Mouse (Mus musculus) bone marrow, adult 2 months (tissue): ENCODE measurements around the gene Teddm1a. TPM values are rescaled to one million over a fixed set of nuclear protein-coding genes. Genes with fewer than 3 reads are reported as not detected.
A peak's percentile ranks its signal among the peaks of the same experiment; 100 is the strongest.

Experiments
- H3K27ac ChIP-seq: fragments of 200-500 bp; 2 replicates; pipeline ENCODE4 v1.5.1; 2012; ENCODE audit warnings: low read depth, mild to moderate bottlenecking, control low read depth, inconsistent platforms, low read length; ENCODE audit not compliant: control insufficient read depth, poor library complexity, insufficient read depth
- H3K4me1 ChIP-seq: fragments of 200-500 bp; 2 replicates; pipeline ENCODE4 v1.6.1; 2011; ENCODE audit warnings: low read length; ENCODE audit not compliant: control insufficient read depth, insufficient read depth
- H3K4me3 ChIP-seq: fragments of 200-500 bp; replicated peaks from 2 replicates; pipeline ENCODE3; 2011; ENCODE audit warnings: mild to moderate bottlenecking, low read depth, low read length, control low read depth; ENCODE audit not compliant: control insufficient read depth
- CTCF ChIP-seq: fragments of 200-500 bp; IDR thresholded peaks from 2 replicates; pipeline ENCODE4 v1.5.1; 2011; ENCODE audit warnings: low read length, control low read depth; ENCODE audit not compliant: control insufficient read depth, insufficient read depth
- POLR2A ChIP-seq: fragments of 200-500 bp; IDR thresholded peaks from 2 replicates; pipeline ENCODE4 v1.6.1; 2011; ENCODE audit warnings: low read depth, mild to moderate bottlenecking, control low read depth, low read length, borderline replicate concordance; ENCODE audit not compliant: control insufficient read depth
- WGBS: fragments of 180-500 bp; shearing (Covaris S2); methylation state at CpG from one replicate; pipeline ENCODE4 v1.1.7; 2018; 5-methylcytosine and 5-hydroxymethylcytosine counted together
- polyA plus RNA-seq: library from polyadenylated mRNA; stranded (reverse); fragments of >200 nt; gene quantifications from 2 replicates; pipeline ENCODE4 v1.2.4, GENCODE M21; 2011; ENCODE audit warnings: low replicate concordance; ENCODE audit not compliant: missing spikeins, insufficient read depth, insufficient read length

The Teddm1a gene
- polyA plus RNA-seq, 1 experiment: not detected

GRCm38 (mm10) chr1:153886024-153886633 is 5.4 kb upstream of the Teddm1a start:
- 81% methylated on average over 17 of the region's 17 CpGs for WGBS
- H3K4me1 ChIP-seq: no peaks in the 10 kb centered on the region
- no peak overlapping the region for H3K27ac ChIP-seq
- no peak overlapping the region for H3K4me3 ChIP-seq
- TF ChIP-seq CTCF (no peak), POLR2A (no peak)

- H3K27ac ChIP-seq: no peak overlapping the region
- TF ChIP-seq POLR2A (no peak), CTCF (no peak)
- no peak overlapping the region for H3K4me3 ChIP-seq
- no peaks in the 10 kb centered on the region for H3K4me1 ChIP-seq
- 93% methylated on average over 10 of the region's 10 CpGs for WGBS
Observed at GRCm38 (mm10) chr1:153890121-153890520, 1.4 kb upstream of the Teddm1a start.

GRCm38 (mm10) chr1:153893746-153894145 is 2.2 kb downstream of the Teddm1a start:
- Histone ChIP-seq H3K4me3 (no peak overlapping the region), H3K4me1 (no peaks in the 10 kb centered on the region), H3K27ac (no peak overlapping the region)
- TF ChIP-seq POLR2A: no peak
- TF ChIP-seq CTCF: no peak
- WGBS: 36% methylated on average over 2 of the region's 2 CpGs

GRCm38 (mm10) chr1:153894201-153894893 is 2.8 kb downstream of the Teddm1a start:
- Histone ChIP-seq H3K4me3 (no peak overlapping the region), H3K4me1 (no peaks in the 10 kb centered on the region), H3K27ac (no peak overlapping the region)
- no peak for TF ChIP-seq POLR2A
- no peak for TF ChIP-seq CTCF
- 31% methylated on average over 8 of the region's 8 CpGs for whole genome bisulfite sequencing

DNA sequence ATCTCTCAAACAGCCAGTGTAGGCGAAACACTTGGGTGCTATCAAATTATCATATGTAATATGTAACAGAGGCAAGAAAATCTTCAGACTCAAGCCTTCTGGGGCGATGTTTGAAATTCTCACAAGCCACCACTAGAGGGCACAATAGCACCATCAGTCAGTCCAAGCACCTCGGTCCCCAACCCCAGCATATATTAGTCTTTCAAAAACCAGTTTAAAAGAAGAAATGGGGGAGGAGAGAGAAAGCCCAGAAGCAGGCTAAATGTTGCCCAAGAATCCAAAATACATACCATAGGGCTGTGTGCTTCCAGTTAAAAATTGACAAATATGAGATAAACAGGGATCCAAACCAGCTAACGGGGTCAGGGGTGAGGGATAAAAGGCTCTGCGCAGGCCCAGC is 3.4 kb downstream of the Teddm1a start:
- Histone ChIP-seq H3K27ac (no peak overlapping the region), H3K4me3 (no peak overlapping the region), H3K4me1 (no peaks in the 10 kb centered on the region)
- WGBS: 39% methylated on average over 5 of the region's 5 CpGs
- TF ChIP-seq POLR2A: no peak
- peak; percentile 91 for TF ChIP-seq CTCF

DNA sequence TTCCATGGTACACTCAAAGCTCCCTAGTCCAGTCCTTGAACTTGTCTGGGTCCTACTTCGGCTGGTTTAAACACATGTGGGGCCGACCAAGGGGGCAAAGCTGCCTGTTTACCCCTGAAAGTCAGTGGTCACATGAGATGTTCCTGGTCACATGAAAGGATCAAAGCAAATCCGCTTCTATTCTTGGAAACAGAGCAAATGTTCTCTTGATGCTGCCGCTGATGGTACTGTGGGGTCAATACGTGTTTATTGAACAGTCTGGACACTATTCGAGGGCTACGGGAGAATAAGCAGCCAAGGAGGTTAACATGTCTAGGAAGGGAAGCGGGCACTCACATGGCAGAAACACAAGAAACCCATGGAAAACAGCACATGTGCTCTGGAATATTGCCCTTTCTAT is 5.7 kb downstream of the Teddm1a start:
- Histone ChIP-seq H3K27ac (no peak overlapping the region), H3K4me3 (no peak overlapping the region), H3K4me1 (no peaks in the 10 kb centered on the region)
- 88% methylated on average over 8 of the region's 8 CpGs for WGBS
- no peak for TF ChIP-seq POLR2A
- TF ChIP-seq CTCF: no peak

DNA sequence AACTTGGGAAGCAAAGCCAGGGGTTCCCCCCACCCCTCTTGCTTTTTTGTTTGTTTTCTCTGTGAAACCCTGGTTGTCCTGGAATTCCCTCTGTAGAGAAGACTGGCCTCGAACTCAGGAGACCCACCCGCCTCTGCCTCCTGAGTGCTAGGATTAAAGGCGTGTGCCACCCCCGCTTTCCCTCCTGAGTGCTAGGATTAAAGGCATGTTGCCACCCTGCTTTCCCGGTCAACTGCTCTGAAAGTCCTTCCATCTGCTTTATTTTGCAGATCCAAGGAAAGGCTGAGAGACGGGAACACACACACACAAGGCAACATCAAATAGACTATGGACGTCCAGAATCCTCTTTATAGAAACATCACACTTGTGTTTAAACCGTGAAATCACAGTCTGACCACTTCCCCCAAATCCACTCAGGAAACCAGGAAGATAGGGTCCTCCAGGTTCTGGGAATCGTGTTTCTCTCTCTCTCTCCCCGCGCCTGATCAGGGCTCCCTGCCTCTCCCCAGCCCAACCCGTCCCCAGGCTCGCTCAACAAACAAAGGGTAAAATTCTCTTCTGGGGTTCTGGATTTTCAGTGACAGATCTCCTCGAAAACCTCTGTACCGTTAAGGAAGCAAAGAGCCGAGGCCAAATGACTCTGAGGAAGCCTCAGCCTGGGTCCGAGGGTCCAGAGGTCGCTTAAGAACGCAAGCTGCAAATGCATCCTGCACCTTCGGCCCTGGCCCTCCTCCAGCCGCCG is 7.6 kb downstream of the Teddm1a start:
- 21% methylated on average over 22 of the region's 22 CpGs for WGBS
- Histone ChIP-seq H3K4me3 (peak overlapping the region; percentile 97), H3K4me1 (no peaks in the 10 kb centered on the region), H3K27ac (peak overlapping the region; percentile 26; the same call in 1 of the 2 replicates)
- TF ChIP-seq CTCF: no peak
- TF ChIP-seq POLR2A: no peak

GRCm38 (mm10) chr1:153899731-153900380 is 8.3 kb downstream of the Teddm1a start, which contains the start of the genes Glul and Teddm2:
Glul (plus strand) TSS chr1:153899944.
Teddm2 (minus strand) TSS chr1:153900228.
- Histone ChIP-seq H3K4me1 (no peaks in the 10 kb centered on the region), H3K27ac (peak within 1 kb of the TSS; percentile 97), H3K4me3 (peak within 1 kb of the TSS; percentile 97)
- WGBS: under 1% methylated on average over 51 of the region's 51 CpGs
- TF ChIP-seq CTCF (no peak), POLR2A (peak; percentile 99)
